Mouse (Mus musculus) right cerebral cortex, postnatal 10 days (tissue): ENCODE results near the gene Gimap3.

ENCODE experiments used
- DNase-seq, 2 experiments: peaks; one replicate each; pipeline ENCODE4 v3.0.0; 2021; ENCODE audit warnings: low spot score in 2 of 2

Gene Gimap3

GRCm38 (mm10) chr6:48770696-48771095 is at the start of gene Gimap3:
Gene Gimap3, minus strand, starts transcription at chr6:48770851.
- DNase-seq, result no peak

GRCm38 (mm10) chr6:48817815-48818214 is 47.2 kb upstream of the Gimap3 start:
- peak; percentile 80 to 84 for DNase-seq

- no peak for DNase-seq
These were observed 44.4 kb upstream of the Gimap3 start for GRCm38 (mm10) chr6:48815013-48815412.

GRCm38 (mm10) chr6:48809494-48810219 is 39.0 kb upstream of the Gimap3 start:
- DNase-seq, result no peak

GRCm38 (mm10) chr6:48806746-48807145 is 36.1 kb upstream of the Gimap3 start:
- DNase-seq, result no peak

- DNase-seq, result no peak
These were observed 33.7 kb upstream of the Gimap3 start for GRCm38 (mm10) chr6:48804346-48804745.

- DNase-seq, result no peak
These were observed 32.9 kb upstream of the Gimap3 start for GRCm38 (mm10) chr6:48803406-48804051.

- DNase-seq, result no peak
These were observed 31.2 kb upstream of the Gimap3 start for GRCm38 (mm10) chr6:48801897-48802296.

- DNase-seq, result no peak
These were observed 17.2 kb upstream of the Gimap3 start for GRCm38 (mm10) chr6:48787867-48788266.

GRCm38 (mm10) chr6:48785601-48786000 is 14.9 kb upstream of the Gimap3 start:
- DNase-seq, result no peak

- no peak for DNase-seq
These were observed 14.5 kb upstream of the Gimap3 start for GRCm38 (mm10) chr6:48785189-48785588.

- DNase-seq, result no peak
These were observed 13.8 kb upstream of the Gimap3 start for GRCm38 (mm10) chr6:48784406-48784805.

- peak; percentile 70 to 80 for DNase-seq
These were observed 1.4 kb upstream of the Gimap3 start for GRCm38 (mm10) chr6:48772030-48772429.

- DNase-seq, result no peak
These were observed 1.7 kb downstream of the Gimap3 start for GRCm38 (mm10) chr6:48768933-48769332.

- no peak for DNase-seq
These were observed 2.3 kb downstream of the Gimap3 start for GRCm38 (mm10) chr6:48768178-48768869.

GRCm38 (mm10) chr6:48764496-48764895 is 6.2 kb downstream of the Gimap3 start:
- DNase-seq, result no peak

GRCm38 (mm10) chr6:48763567-48764270 is 6.9 kb downstream of the Gimap3 start:
- DNase-seq, result no peak

GRCm38 (mm10) chr6:48747091-48747966 is 23.3 kb downstream of the Gimap3 start:
- no peak for DNase-seq

- peak in 1 of 2 experiments; percentile 28 for DNase-seq
These were observed 24.4 kb downstream of the Gimap3 start, which contains the start of gene Gimap5 for GRCm38 (mm10) chr6:48745959-48746889. Gene Gimap5, plus strand, starts transcription at chr6:48746197.

GRCm38 (mm10) chr6:48745490-48745889 is 25.2 kb downstream of the Gimap3 start:
- no peak for DNase-seq
